Comparison of ENCODE assay signal across 13 mouse cellular contexts in the genomic region with DNA sequence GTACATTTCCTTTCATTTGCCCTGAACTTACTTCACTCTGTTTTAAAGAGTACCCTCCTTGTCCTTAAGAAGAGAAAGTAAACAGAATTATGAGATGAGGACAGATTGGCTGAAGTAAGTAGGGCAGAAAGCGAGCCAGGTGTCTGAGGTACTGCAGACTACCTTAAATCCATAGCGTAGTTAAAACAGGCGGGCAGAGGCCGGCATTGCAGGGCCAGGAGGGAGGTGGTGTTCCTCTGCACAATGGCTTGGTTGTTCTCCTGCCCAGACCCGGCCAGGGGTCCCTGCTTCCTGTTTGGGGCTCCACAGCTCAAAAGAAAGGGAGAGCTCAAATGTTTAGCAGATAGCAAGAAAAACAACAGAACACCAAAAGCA. TPM values are rescaled to one million over a fixed set of nuclear protein-coding genes. Genes with fewer than 3 reads are reported as not detected.
DNase-seq lines count a peak whose midpoint lies in the region; ATAC-seq lines count a peak whose summit lies in the region.
"Had no signal": no experiment of that assay in that cellular context is flagged by ENCODE, and none has a peak within 500 bp of the region (broad histone marks: within the 10 kb centered on the region; RNA-seq: fewer than 3 reads in every experiment).

No protein-coding gene starts in this region.

- H3K4me1 ChIP-seq in heart, embryonic 12.5 days (replicated peaks), result peaks cover 44% of the 10 kb centered on the region
- H3K4me1 ChIP-seq in lung, embryonic 15.5 days, result peaks cover 56% of the 10 kb centered on the region
- peaks cover 48% of the 10 kb centered on the region for H3K4me1 ChIP-seq in embryonic facial prominence, embryonic 15.5 days
- H3K4me1 ChIP-seq in limb, embryonic 11.5 days (ENCODE audit: control insufficient read depth, insufficient read depth, low read length), result peaks cover 37% of the 10 kb centered on the region

- no peak overlapping the region for H3K9ac ChIP-seq in heart, embryonic 12.5 days
- H3K9ac ChIP-seq in lung, embryonic 15.5 days, result no peak overlapping the region
- H3K9ac ChIP-seq in embryonic facial prominence, embryonic 15.5 days, result no peak overlapping the region
- H3K9ac ChIP-seq in limb, embryonic 11.5 days (ENCODE audit: low read length), result no peak overlapping the region

- H3K4me3 ChIP-seq in heart, embryonic 12.5 days, result no peak overlapping the region
- H3K4me3 ChIP-seq in lung, embryonic 15.5 days, result no peak overlapping the region
- no peak overlapping the region for H3K4me3 ChIP-seq in embryonic facial prominence, embryonic 15.5 days (replicated peaks)
- H3K4me3 ChIP-seq in limb, embryonic 11.5 days (ENCODE audit: low read depth, low read length), result no peak overlapping the region

- H3K9me3 ChIP-seq in heart, embryonic 12.5 days (replicated peaks), result no peaks in the 10 kb centered on the region
- no peaks in the 10 kb centered on the region for H3K9me3 ChIP-seq in lung, embryonic 15.5 days
- no peaks in the 10 kb centered on the region for H3K9me3 ChIP-seq in embryonic facial prominence, embryonic 15.5 days (replicated peaks)
- no peaks in the 10 kb centered on the region; the same call in 1 of the 2 replicates for H3K9me3 ChIP-seq in limb, embryonic 11.5 days (ENCODE audit: control insufficient read depth, low read length)

- no peak for DNase-seq in heart, adult 18-20 months
- no peak for DNase-seq in lung, postnatal 10 days
- DNase-seq in limb, embryonic 11.5 days (ENCODE audit: low spot score), result peak; percentile 83
- DNase-seq in right cerebral cortex, adult 18-20 months, result no peak
- no peak for DNase-seq in layer of hippocampus, adult 18-20 months (ENCODE audit: low spot score in 2 of 2)
- DNase-seq: kidney, adult 18-20 months; right cerebral cortex, postnatal 25 days; thymus, postnatal 14 days had no signal

- no peaks in the 10 kb centered on the region for H3K27me3 ChIP-seq in heart, embryonic 12.5 days (replicated peaks)
- H3K27me3 ChIP-seq in lung, embryonic 15.5 days, result no peaks in the 10 kb centered on the region
- H3K27me3 ChIP-seq in embryonic facial prominence, embryonic 15.5 days, result no peaks in the 10 kb centered on the region
- no peaks in the 10 kb centered on the region for H3K27me3 ChIP-seq in limb, embryonic 11.5 days (ENCODE audit: control insufficient read depth, insufficient read depth, low read length)
- H3K27me3 ChIP-seq: CH12.LX had no signal

- H3K27ac ChIP-seq in heart, embryonic 12.5 days (ENCODE audit: poor library complexity, severe bottlenecking), result peak overlapping the region; percentile 78
- H3K27ac ChIP-seq in lung, embryonic 15.5 days, result peak overlapping the region; percentile 94
- H3K27ac ChIP-seq in embryonic facial prominence, embryonic 15.5 days (replicated peaks), result peak overlapping the region; percentile 77
- H3K27ac ChIP-seq in limb, embryonic 11.5 days (replicated peaks; ENCODE audit: low read depth, low read length), result peak overlapping the region; percentile 97
- H3K27ac ChIP-seq: macrophage had no signal

- no peak for ATAC-seq in heart, embryonic 12.5 days (ENCODE audit: insufficient number of reproducible peaks, low FRiP score)
- no peak for ATAC-seq in lung, embryonic 15.5 days (ENCODE audit: borderline replicate concordance, extremely low read depth, low FRiP score, low TSS enrichment)
- ATAC-seq in embryonic facial prominence, embryonic 15.5 days (ENCODE audit: insufficient number of reproducible peaks, low FRiP score, low TSS enrichment, low read depth), result no peak
- peak; percentile 87 for ATAC-seq in limb, embryonic 11.5 days (ENCODE audit: insufficient number of reproducible peaks, low FRiP score, low TSS enrichment, low read depth)

- H3K4me2 ChIP-seq in heart, embryonic 12.5 days, result no peak overlapping the region
- no peak overlapping the region for H3K4me2 ChIP-seq in lung, embryonic 15.5 days
- H3K4me2 ChIP-seq in embryonic facial prominence, embryonic 15.5 days (replicated peaks), result no peak overlapping the region
- no peak overlapping the region for H3K4me2 ChIP-seq in limb, embryonic 11.5 days (ENCODE audit: low read depth, severe bottlenecking)

- WGBS in heart, embryonic 12.5 days, result 42% methylated on average over 5 of the region's 5 CpGs
- 42% methylated on average over 5 of the region's 5 CpGs for WGBS in lung, embryonic 15.5 days
- 24% methylated on average over 5 of the region's 5 CpGs for WGBS in embryonic facial prominence, embryonic 15.5 days
- WGBS in limb, embryonic 11.5 days, result 8% methylated on average over 5 of the region's 5 CpGs

- H3K36me3 ChIP-seq in heart, embryonic 12.5 days, result no peaks in the 10 kb centered on the region
- no peaks in the 10 kb centered on the region for H3K36me3 ChIP-seq in lung, embryonic 15.5 days
- H3K36me3 ChIP-seq in embryonic facial prominence, embryonic 15.5 days, result no peaks in the 10 kb centered on the region
- no peaks in the 10 kb centered on the region for H3K36me3 ChIP-seq in limb, embryonic 11.5 days (ENCODE audit: control insufficient read depth, insufficient read depth, low read length)

RNA-seq across cellular contexts. Expression of a gene that starts 57.0 kb away (rescaled TPM):
- not detected in 2 replicates for polyA plus RNA-seq in heart, embryonic 12.5 days (2016; fragmentation: Nextera tagmentation; extraction: Ambion mirVana)
- not detected for total RNA-seq in heart, adult 18-20 months (2021)
- not detected in 2 replicates for polyA plus RNA-seq in lung, embryonic 15.5 days (2015; fragmentation: Nextera tagmentation; extraction: Ambion mirVana)
- not detected in 2 replicates for polyA plus RNA-seq in embryonic facial prominence, embryonic 15.5 days (2015; fragmentation: Nextera tagmentation; extraction: Ambion mirVana)
- polyA plus RNA-seq in limb, embryonic 11.5 days (2014; fragmentation: Nextera tagmentation; extraction: Ambion mirVana), result not detected in 2 replicates
- total RNA-seq in layer of hippocampus, adult 18-20 months (2021), result not detected
- total RNA-seq: CH12.LX had no signal
- polyA plus RNA-seq: macrophage had no signal
